Mouse (Mus musculus) frontal cortex, adult 2 months (tissue): ENCODE measurements around the gene Mgat5. TPM values are rescaled to one million over a fixed set of nuclear protein-coding genes. Genes with fewer than 3 reads are reported as not detected.
A peak's percentile ranks its signal among the peaks of the same experiment; 100 is the strongest.

Experiments used
- DNase-seq, 2 experiments: peaks; one replicate each; pipeline ENCODE4 v3.0.0; 2022; ENCODE audit warnings: low spot score in 1 of 2; ENCODE audit errors: extremely low spot score in 1 of 2
- polyA plus RNA-seq: library from polyadenylated mRNA; depleted of rRNA; stranded (reverse); fragments of >200 nt; gene quantifications from 2 replicates; pipeline ENCODE4 v1.2.3, GENCODE M21; 2012

Mgat5 gene
- polyA plus RNA-seq, 1 experiment: 36.0 TPM

- DNase-seq: no peak
These were observed 12.2 kb downstream of the Mgat5 start for GRCm38 (mm10) chr1:127216979-127217378.

- DNase-seq: no peak
These were observed 12.8 kb downstream of the Mgat5 start for GRCm38 (mm10) chr1:127217665-127218064.

GRCm38 (mm10) chr1:127218182-127218581 lies 13.4 kb downstream of the Mgat5 start:
- DNase-seq: no peak

- no peak for DNase-seq
These were observed 14.3 kb downstream of the Mgat5 start for GRCm38 (mm10) chr1:127219161-127219560.

- no peak for DNase-seq
These were observed 14.8 kb downstream of the Mgat5 start for GRCm38 (mm10) chr1:127219621-127220020.

GRCm38 (mm10) chr1:127221998-127222736 lies 17.4 kb downstream of the Mgat5 start:
- DNase-seq: no peak

- DNase-seq: no peak
These were observed 20.2 kb downstream of the Mgat5 start for GRCm38 (mm10) chr1:127225060-127225459.

- no peak for DNase-seq
These were observed 24.2 kb downstream of the Mgat5 start for GRCm38 (mm10) chr1:127229011-127229410.

- DNase-seq: no peak
These were observed 25.7 kb downstream of the Mgat5 start for GRCm38 (mm10) chr1:127230468-127230867.

- DNase-seq: no peak
These were observed 28.4 kb downstream of the Mgat5 start for GRCm38 (mm10) chr1:127233191-127233651.

- no peak for DNase-seq
These were observed 30.3 kb downstream of the Mgat5 start for GRCm38 (mm10) chr1:127235157-127235556.

GRCm38 (mm10) chr1:127236396-127236795 lies 31.6 kb downstream of the Mgat5 start:
- DNase-seq: no peak

- no peak for DNase-seq
These were observed 34.1 kb downstream of the Mgat5 start for GRCm38 (mm10) chr1:127238871-127239314.

- DNase-seq: no peak
These were observed 35.1 kb downstream of the Mgat5 start for GRCm38 (mm10) chr1:127239914-127240313.

GRCm38 (mm10) chr1:127242151-127242887 lies 37.5 kb downstream of the Mgat5 start:
- no peak for DNase-seq

GRCm38 (mm10) chr1:127242888-127243588 lies 38.2 kb downstream of the Mgat5 start:
- DNase-seq: no peak

- no peak for DNase-seq
These were observed 39.4 kb downstream of the Mgat5 start for GRCm38 (mm10) chr1:127244054-127244770.

- peak; percentile 55 to 70 for DNase-seq
These were observed 41.3 kb downstream of the Mgat5 start for GRCm38 (mm10) chr1:127246158-127246557.

- no peak for DNase-seq
These were observed 43.6 kb downstream of the Mgat5 start for GRCm38 (mm10) chr1:127248433-127248832.

GRCm38 (mm10) chr1:127249621-127250020 lies 44.8 kb downstream of the Mgat5 start:
- no peak for DNase-seq
